Mouse (Mus musculus) midbrain, embryonic 15.5 days (tissue): ENCODE results near the gene Myo10. TPM values are rescaled to one million over a fixed set of nuclear protein-coding genes. Genes with fewer than 3 reads are reported as not detected.

Experiments used
- ATAC-seq: fragments of 200-750 bp; cut with Nextera tagmentation; replicated peaks from 2 replicates; pipeline ENCODE4 v1.8.0; 2017; ENCODE audit warnings: moderate TSS enrichment
- H3K27ac ChIP-seq: fragments of 300-500 bp; sonication (generic); 2 replicates; pipeline ENCODE4 v1.5.1; 2015; ENCODE audit warnings: mild to moderate bottlenecking, inconsistent platforms
- H3K27me3 ChIP-seq: fragments of 300-500 bp; sonication (generic); replicated peaks from 2 replicates; pipeline ENCODE4 v1.6.1; 2015; ENCODE audit warnings: inconsistent platforms
- H3K36me3 ChIP-seq: fragments of 300-500 bp; sonication (generic); replicated peaks from 2 replicates; pipeline ENCODE4 v1.6.1; 2015; ENCODE audit warnings: inconsistent platforms
- H3K4me1 ChIP-seq: fragments of 300-500 bp; sonication (generic); 2 replicates; pipeline ENCODE4 v1.6.1; 2015; ENCODE audit warnings: inconsistent platforms
- H3K4me2 ChIP-seq: fragments of 300-500 bp; sonication (generic); 2 replicates; pipeline ENCODE4 v1.6.1; 2015; ENCODE audit warnings: inconsistent platforms, mild to moderate bottlenecking, moderate library complexity
- H3K4me3 ChIP-seq: fragments of 300-500 bp; sonication (generic); 2 replicates; pipeline ENCODE4 v1.5.1; 2015; ENCODE audit warnings: mild to moderate bottlenecking, inconsistent platforms
- H3K9ac ChIP-seq: fragments of 300-500 bp; sonication (generic); 2 replicates; pipeline ENCODE4 v1.6.1; 2015; ENCODE audit warnings: mild to moderate bottlenecking, inconsistent platforms
- H3K9me3 ChIP-seq: fragments of 300-500 bp; sonication (generic); 2 replicates; pipeline ENCODE4 v1.6.1; 2016; ENCODE audit warnings: inconsistent platforms
- WGBS: fragments of 180-500 bp; shearing (Covaris S2); methylation state at CpG from one replicate; pipeline ENCODE4 v1.1.7; 2015; ENCODE audit warnings: mixed read lengths; 5-methylcytosine and 5-hydroxymethylcytosine counted together
- polyA plus RNA-seq: library from polyadenylated mRNA; unstranded; fragments of >200 nt; fragmentation: Nextera tagmentation; extraction: Ambion mirVana; gene quantifications from 2 replicates; pipeline ENCODE4 v1.2.1, GENCODE M21; 2015

Myo10 gene
- polyA plus RNA-seq, 1 experiment from 2014 or later = 28.1 TPM

- H3K9me3 ChIP-seq = no peaks in the 10 kb centered on the region
- H3K36me3 ChIP-seq = no peaks in the 10 kb centered on the region
- peak; percentile 34; the same call in 1 of the 2 replicates for ATAC-seq
- H3K4me2 ChIP-seq = no peak overlapping the region
- 76% methylated on average over 8 of the region's 8 CpGs for WGBS
- H3K9ac ChIP-seq = no peak overlapping the region
- H3K4me1 ChIP-seq = peaks cover 15% of the 10 kb centered on the region
- H3K4me3 ChIP-seq = no peak overlapping the region
- 0 out of 2 replicates have a peak, but pooled peaks cover 2% of the 10 kb centered on the region for H3K27me3 ChIP-seq
- no peak overlapping the region for H3K27ac ChIP-seq
Measured at GRCm38 (mm10) chr15:25689477-25689876, 67.2 kb downstream of the Myo10 start.

- Histone ChIP-seq H3K4me3 (no peak overlapping the region), H3K27ac (no peak overlapping the region), H3K36me3 (no peaks in the 10 kb centered on the region), H3K4me1 (peaks cover 15% of the 10 kb centered on the region), H3K4me2 (no peak overlapping the region), H3K9me3 (no peaks in the 10 kb centered on the region), H3K9ac (no peak overlapping the region), H3K27me3 (0 out of 2 replicates have a peak, but pooled peaks cover 2% of the 10 kb centered on the region)
- ATAC-seq = peak; percentile 64; the same call in 1 of the 2 replicates
- WGBS = 15% methylated on average over 15 of the region's 15 CpGs
Measured at GRCm38 (mm10) chr15:25690066-25690745, 67.9 kb downstream of the Myo10 start.

- Histone ChIP-seq H3K9me3 (no peaks in the 10 kb centered on the region), H3K36me3 (no peaks in the 10 kb centered on the region), H3K4me3 (no peak overlapping the region), H3K9ac (no peak overlapping the region), H3K4me1 (peaks cover 15% of the 10 kb centered on the region), H3K4me2 (no peak overlapping the region), H3K27me3 (0 out of 2 replicates have a peak, but pooled peaks cover 2% of the 10 kb centered on the region), H3K27ac (no peak overlapping the region)
- WGBS = 58% methylated on average over 4 of the region's 4 CpGs
- ATAC-seq = no peak
Measured at GRCm38 (mm10) chr15:25690746-25691105, 68.4 kb downstream of the Myo10 start.

GRCm38 (mm10) chr15:25692254-25692950, 70.1 kb downstream of the Myo10 start:
- WGBS = 53% methylated on average over 21 of the region's 21 CpGs
- Histone ChIP-seq H3K27me3 (0 out of 2 replicates have a peak, but pooled peaks cover 2% of the 10 kb centered on the region), H3K9me3 (no peaks in the 10 kb centered on the region), H3K9ac (no peak overlapping the region), H3K4me2 (no peak overlapping the region), H3K4me1 (peaks cover 15% of the 10 kb centered on the region), H3K27ac (no peak overlapping the region), H3K36me3 (no peaks in the 10 kb centered on the region), H3K4me3 (no peak overlapping the region)
- no peak for ATAC-seq

GRCm38 (mm10) chr15:25693708-25694107, 71.4 kb downstream of the Myo10 start:
- Histone ChIP-seq H3K4me2 (no peak overlapping the region), H3K36me3 (no peaks in the 10 kb centered on the region), H3K4me3 (no peak overlapping the region), H3K4me1 (peaks cover 13% of the 10 kb centered on the region), H3K27ac (no peak overlapping the region), H3K9ac (no peak overlapping the region), H3K27me3 (0 out of 2 replicates have a peak, but pooled peaks cover 2% of the 10 kb centered on the region), H3K9me3 (no peaks in the 10 kb centered on the region)
- 87% methylated on average over 11 of the region's 11 CpGs for WGBS
- ATAC-seq = no peak

GRCm38 (mm10) chr15:25694749-25695148, 72.4 kb downstream of the Myo10 start:
- ATAC-seq = no peak
- no peaks in the 10 kb centered on the region for H3K9me3 ChIP-seq
- H3K4me1 ChIP-seq = peaks cover 8% of the 10 kb centered on the region
- H3K36me3 ChIP-seq = no peaks in the 10 kb centered on the region
- H3K9ac ChIP-seq = no peak overlapping the region
- no peak overlapping the region for H3K4me3 ChIP-seq
- H3K27ac ChIP-seq = no peak overlapping the region
- WGBS = 97% methylated on average over 4 of the region's 4 CpGs
- no peak overlapping the region for H3K4me2 ChIP-seq
- 0 out of 2 replicates have a peak, but pooled peaks cover 2% of the 10 kb centered on the region for H3K27me3 ChIP-seq

GRCm38 (mm10) chr15:25695253-25695652, 72.9 kb downstream of the Myo10 start:
- 95% methylated on average over 3 of the region's 3 CpGs for WGBS
- ATAC-seq = no peak
- H3K27me3 ChIP-seq = 0 out of 2 replicates have a peak, but pooled peaks cover 2% of the 10 kb centered on the region

GRCm38 (mm10) chr15:25695883-25696282, 73.6 kb downstream of the Myo10 start:
- WGBS = 90% methylated on average over 7 of the region's 7 CpGs
- Histone ChIP-seq H3K4me2 (no peak overlapping the region), H3K4me3 (no peak overlapping the region)

More at GRCm38 (mm10) chr15:25695253-25695652, 72.9 kb downstream of the Myo10 start:
- no peaks in the 10 kb centered on the region for H3K36me3 ChIP-seq
- no peaks in the 10 kb centered on the region for H3K9me3 ChIP-seq
- H3K9ac ChIP-seq = no peak overlapping the region
- no peak overlapping the region for H3K4me2 ChIP-seq
- H3K4me3 ChIP-seq = no peak overlapping the region
- no peak overlapping the region for H3K27ac ChIP-seq
- peaks cover 3% of the 10 kb centered on the region for H3K4me1 ChIP-seq

GRCm38 (mm10) chr15:25696660-25697059, 74.3 kb downstream of the Myo10 start:
- Histone ChIP-seq H3K9ac (no peak overlapping the region), H3K4me1 (no peaks in the 10 kb centered on the region; the same call in 1 of the 2 replicates), H3K27me3 (0 out of 2 replicates have a peak, but pooled peaks cover 2% of the 10 kb centered on the region), H3K36me3 (no peaks in the 10 kb centered on the region), H3K4me3 (no peak overlapping the region), H3K9me3 (no peaks in the 10 kb centered on the region), H3K4me2 (no peak overlapping the region), H3K27ac (no peak overlapping the region)
- WGBS = 88% methylated on average over 6 of the region's 6 CpGs
- no peak for ATAC-seq

More at GRCm38 (mm10) chr15:25695883-25696282, 73.6 kb downstream of the Myo10 start:
- Histone ChIP-seq H3K36me3 (no peaks in the 10 kb centered on the region), H3K4me1 (no peaks in the 10 kb centered on the region; the same call in 1 of the 2 replicates), H3K9ac (no peak overlapping the region), H3K27me3 (0 out of 2 replicates have a peak, but pooled peaks cover 2% of the 10 kb centered on the region), H3K27ac (no peak overlapping the region), H3K9me3 (no peaks in the 10 kb centered on the region)
- ATAC-seq = no peak

- Histone ChIP-seq H3K4me3 (no peak overlapping the region), H3K4me1 (no peaks in the 10 kb centered on the region), H3K4me2 (no peak overlapping the region), H3K27me3 (no peaks in the 10 kb centered on the region), H3K9ac (no peak overlapping the region), H3K36me3 (no peaks in the 10 kb centered on the region), H3K27ac (no peak overlapping the region), H3K9me3 (no peaks in the 10 kb centered on the region)
- WGBS = 85% methylated on average over 4 of the region's 4 CpGs
- no peak for ATAC-seq
Measured at GRCm38 (mm10) chr15:25699032-25699557, 76.8 kb downstream of the Myo10 start.

- H3K9me3 ChIP-seq = no peaks in the 10 kb centered on the region
- no peak overlapping the region for H3K9ac ChIP-seq
- no peak overlapping the region for H3K4me3 ChIP-seq
- ATAC-seq = no peak
- H3K4me2 ChIP-seq = no peak overlapping the region
- no peaks in the 10 kb centered on the region for H3K36me3 ChIP-seq
- WGBS = 99% methylated on average over 5 of the region's 5 CpGs
- H3K4me1 ChIP-seq = no peaks in the 10 kb centered on the region
- no peaks in the 10 kb centered on the region for H3K27me3 ChIP-seq
- no peak overlapping the region for H3K27ac ChIP-seq
Measured at GRCm38 (mm10) chr15:25702602-25703001, 80.3 kb downstream of the Myo10 start.

- Histone ChIP-seq H3K4me3 (no peak overlapping the region), H3K4me2 (no peak overlapping the region), H3K27ac (no peak overlapping the region), H3K36me3 (no peaks in the 10 kb centered on the region), H3K4me1 (no peaks in the 10 kb centered on the region), H3K9me3 (no peaks in the 10 kb centered on the region), H3K27me3 (no peaks in the 10 kb centered on the region), H3K9ac (no peak overlapping the region)
- ATAC-seq = no peak
- WGBS = 82% methylated on average over 11 of the region's 11 CpGs
Measured at GRCm38 (mm10) chr15:25704809-25705585, 82.7 kb downstream of the Myo10 start.
